Mouse (Mus musculus) midbrain, embryonic 10.5 days (tissue): ENCODE measurements around the gene A730071L15Rik. TPM values are rescaled to one million over a fixed set of nuclear protein-coding genes. Genes with fewer than 3 reads are reported as not detected.
A peak's percentile ranks its signal among the peaks of the same experiment; 100 is the strongest.

Experiments
- DNase-seq: peaks from one replicate; pipeline ENCODE4 v3.0.0-alpha.2; 2017; ENCODE audit warnings: low spot score
- H3K27ac ChIP-seq: fragments of 300-500 bp; sonication (generic); replicated peaks from 2 replicates; pipeline ENCODE4 v1.5.1; 2016; ENCODE audit warnings: mild to moderate bottlenecking
- H3K27me3 ChIP-seq: fragments of 300-500 bp; sonication (generic); 2 replicates; pipeline ENCODE4 v1.6.1; 2016; ENCODE audit warnings: low read depth, mild to moderate bottlenecking; ENCODE audit not compliant: poor library complexity, severe bottlenecking
- H3K36me3 ChIP-seq: fragments of 300-500 bp; sonication (generic); 2 replicates; pipeline ENCODE4 v1.6.1; 2016; ENCODE audit warnings: mild to moderate bottlenecking, moderate library complexity
- H3K4me1 ChIP-seq: fragments of 300-500 bp; sonication (generic); 2 replicates; pipeline ENCODE4 v1.6.1; 2016
- H3K4me3 ChIP-seq: fragments of 300-500 bp; sonication (generic); 2 replicates; pipeline ENCODE4 v1.5.1; 2016; ENCODE audit warnings: mild to moderate bottlenecking, moderate library complexity
- H3K9me3 ChIP-seq: fragments of 300-500 bp; sonication (generic); replicated peaks from 2 replicates; pipeline ENCODE4 v1.6.1; 2016; ENCODE audit warnings: mild to moderate bottlenecking
- WGBS: fragments of 180-500 bp; shearing (Covaris S2); methylation state at CpG from one replicate; pipeline ENCODE4 v1.1.7; 2016; 5-methylcytosine and 5-hydroxymethylcytosine counted together
- polyA plus RNA-seq: library from polyadenylated mRNA; unstranded; fragments of >200 nt; fragmentation: Nextera tagmentation; extraction: Ambion mirVana; gene quantifications from 2 replicates; pipeline ENCODE4 v1.2.1, GENCODE M21; 2016

The A730071L15Rik gene
- polyA plus RNA-seq, 1 experiment from 2014 or later: 0.37 TPM

DNA sequence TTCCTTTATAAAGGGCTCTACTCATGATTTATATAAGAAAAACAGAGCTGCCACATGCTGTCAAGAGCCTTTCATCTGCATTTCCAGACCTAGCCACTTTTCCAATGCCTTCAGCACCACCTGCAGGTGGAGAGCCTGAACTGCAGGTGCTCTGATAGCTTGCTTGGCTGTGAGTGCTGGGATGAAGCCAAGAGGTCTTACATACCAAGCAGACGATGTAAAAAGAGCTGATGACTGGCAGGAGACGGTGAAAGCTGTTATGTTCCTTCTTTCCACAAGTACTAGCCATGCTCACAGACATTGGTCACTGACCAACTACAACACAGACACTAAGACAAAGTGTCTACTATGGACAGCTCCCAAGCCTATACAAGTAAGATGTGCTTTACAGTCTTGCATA is 12.0 kb upstream of the A730071L15Rik start:
- Histone ChIP-seq H3K36me3 (peaks cover 41% of the 10 kb centered on the region), H3K9me3 (no peaks in the 10 kb centered on the region), H3K27ac (no peak overlapping the region), H3K4me1 (peaks cover 27% of the 10 kb centered on the region), H3K27me3 (no peaks in the 10 kb centered on the region), H3K4me3 (no peak overlapping the region)
- DNase-seq: peak; percentile 77
- 21% methylated on average over 2 of the region's 2 CpGs for WGBS

- DNase-seq: no peak
- peaks cover 21% of the 10 kb centered on the region for H3K4me1 ChIP-seq
- WGBS: 93% methylated on average over 8 of the region's 8 CpGs
These were observed 3.0 kb upstream of the A730071L15Rik start for GRCm38 (mm10) chr11:6196780-6197179.

GRCm38 (mm10) chr11:6198449-6198848 is 1.4 kb upstream of the A730071L15Rik start:
- H3K4me3 ChIP-seq: peak overlapping the region; percentile 99
- 93% methylated on average over 4 of the region's 4 CpGs for WGBS
- H3K9me3 ChIP-seq: no peaks in the 10 kb centered on the region

More at GRCm38 (mm10) chr11:6196780-6197179, 3.0 kb upstream of the A730071L15Rik start:
- Histone ChIP-seq H3K36me3 (peaks cover 37% of the 10 kb centered on the region), H3K27ac (no peak overlapping the region), H3K9me3 (no peaks in the 10 kb centered on the region), H3K27me3 (no peaks in the 10 kb centered on the region), H3K4me3 (no peak overlapping the region)

GRCm38 (mm10) chr11:6200087-6200569 is 299 bp downstream of the A730071L15Rik start, which contains the start of gene Nudcd3:
Gene Nudcd3 (minus strand): TSS chr11:6200415.
- H3K27ac ChIP-seq: peak within 1 kb of the TSS; percentile 96
- 0% methylated on average over 39 of the region's 39 CpGs for WGBS
- no peaks in the 10 kb centered on the region for H3K27me3 ChIP-seq
- H3K4me1 ChIP-seq: peaks cover 21% of the 10 kb centered on the region
- peaks cover 15% of the 10 kb centered on the region for H3K36me3 ChIP-seq
- H3K9me3 ChIP-seq: peaks cover under 1% of the 10 kb centered on the region; the same call in 1 of the 2 replicates
- peak; percentile 90 for DNase-seq
- H3K4me3 ChIP-seq: peak within 1 kb of the TSS; percentile 99

More at GRCm38 (mm10) chr11:6198449-6198848, 1.4 kb upstream of the A730071L15Rik start:
- H3K27ac ChIP-seq: no peak overlapping the region
- H3K36me3 ChIP-seq: peaks cover 22% of the 10 kb centered on the region
- no peak for DNase-seq
- no peaks in the 10 kb centered on the region for H3K27me3 ChIP-seq
- peaks cover 21% of the 10 kb centered on the region for H3K4me1 ChIP-seq

GRCm38 (mm10) chr11:6200570-6200969 is 741 bp downstream of the A730071L15Rik start:
- peak overlapping the region; percentile 99 for H3K4me3 ChIP-seq
- H3K27me3 ChIP-seq: no peaks in the 10 kb centered on the region
- WGBS: 26% methylated on average over 9 of the region's 9 CpGs

GRCm38 (mm10) chr11:6207090-6207489 is 7.3 kb downstream of the A730071L15Rik start:
- Histone ChIP-seq H3K4me3 (no peak overlapping the region), H3K9me3 (peaks cover 30% of the 10 kb centered on the region), H3K27me3 (no peaks in the 10 kb centered on the region), H3K4me1 (no peaks in the 10 kb centered on the region), H3K36me3 (no peaks in the 10 kb centered on the region), H3K27ac (no peak overlapping the region)
- DNase-seq: no peak
- WGBS: 84% methylated on average over 2 of the region's 2 CpGs

More at GRCm38 (mm10) chr11:6200570-6200969, 741 bp downstream of the A730071L15Rik start:
- Histone ChIP-seq H3K36me3 (peaks cover 15% of the 10 kb centered on the region), H3K4me1 (peaks cover 21% of the 10 kb centered on the region), H3K9me3 (peaks cover 5% of the 10 kb centered on the region; the same call in 1 of the 2 replicates), H3K27ac (peak overlapping the region; percentile 96)
- no peak for DNase-seq

DNA sequence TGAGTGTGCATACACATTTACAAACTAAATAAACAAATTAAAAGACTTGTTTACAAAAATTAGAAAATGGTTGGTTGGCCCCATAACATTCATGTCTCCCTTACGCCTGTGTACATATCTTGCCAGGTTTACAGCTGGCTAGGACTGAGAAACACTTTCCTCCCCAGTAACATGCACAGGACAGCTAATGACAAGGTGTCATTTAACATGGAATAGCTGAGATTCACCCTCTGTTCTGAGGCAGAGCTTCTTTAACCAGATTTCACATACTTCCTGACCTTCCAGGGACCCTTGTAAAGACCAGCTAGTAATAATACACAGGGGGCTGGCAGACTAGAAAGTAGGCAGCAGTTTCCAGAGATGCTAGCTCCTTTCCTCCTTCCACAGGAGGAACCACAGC is 8.3 kb downstream of the A730071L15Rik start:
- 100% methylated on average over 1 of the region's 1 CpGs for WGBS

DNA sequence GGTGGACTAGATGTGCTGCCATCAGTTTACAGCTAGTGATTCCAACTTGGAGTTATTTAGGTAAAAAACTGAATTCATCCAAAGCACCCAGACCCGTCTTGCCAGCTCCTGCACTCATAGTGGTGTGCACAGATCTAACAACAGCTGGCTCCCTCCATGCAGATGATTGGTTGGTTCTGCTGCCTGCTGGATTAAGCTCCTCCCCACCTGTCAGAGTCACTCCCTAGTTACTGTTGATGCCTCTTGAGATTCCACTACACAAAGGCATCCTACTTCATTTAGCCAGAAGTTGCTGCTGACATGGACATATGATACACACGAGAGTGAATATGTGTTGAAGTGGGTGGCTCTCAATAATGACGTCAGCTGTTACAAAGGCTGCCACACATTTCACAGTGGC is 17.0 kb downstream of the A730071L15Rik start:
- no peaks in the 10 kb centered on the region for H3K36me3 ChIP-seq
- no peaks in the 10 kb centered on the region for H3K27me3 ChIP-seq
- no peak overlapping the region for H3K4me3 ChIP-seq
- no peaks in the 10 kb centered on the region for H3K9me3 ChIP-seq
- no peak for DNase-seq
- no peak overlapping the region for H3K27ac ChIP-seq
- no peaks in the 10 kb centered on the region for H3K4me1 ChIP-seq
- WGBS: 73% methylated on average over 3 of the region's 3 CpGs

More for the DNA sequence above, 8.3 kb downstream of the A730071L15Rik start:
- no peaks in the 10 kb centered on the region for H3K27me3 ChIP-seq
- no peak for DNase-seq
- H3K36me3 ChIP-seq: no peaks in the 10 kb centered on the region
- H3K9me3 ChIP-seq: peaks cover 30% of the 10 kb centered on the region
- no peaks in the 10 kb centered on the region for H3K4me1 ChIP-seq
- H3K27ac ChIP-seq: no peak overlapping the region
- no peak overlapping the region for H3K4me3 ChIP-seq

GRCm38 (mm10) chr11:6218189-6218896 is 18.5 kb downstream of the A730071L15Rik start:
- H3K36me3 ChIP-seq: no peaks in the 10 kb centered on the region
- H3K27me3 ChIP-seq: no peaks in the 10 kb centered on the region
- no peak for DNase-seq
- no peaks in the 10 kb centered on the region for H3K4me1 ChIP-seq
- H3K9me3 ChIP-seq: no peaks in the 10 kb centered on the region
- WGBS: 84% methylated on average over 11 of the region's 11 CpGs
- H3K27ac ChIP-seq: no peak overlapping the region
- no peak overlapping the region for H3K4me3 ChIP-seq

GRCm38 (mm10) chr11:6219967-6220366 is 20.1 kb downstream of the A730071L15Rik start:
- 86% methylated on average over 6 of the region's 6 CpGs for WGBS
- H3K36me3 ChIP-seq: no peaks in the 10 kb centered on the region
- no peaks in the 10 kb centered on the region for H3K4me1 ChIP-seq

DNA sequence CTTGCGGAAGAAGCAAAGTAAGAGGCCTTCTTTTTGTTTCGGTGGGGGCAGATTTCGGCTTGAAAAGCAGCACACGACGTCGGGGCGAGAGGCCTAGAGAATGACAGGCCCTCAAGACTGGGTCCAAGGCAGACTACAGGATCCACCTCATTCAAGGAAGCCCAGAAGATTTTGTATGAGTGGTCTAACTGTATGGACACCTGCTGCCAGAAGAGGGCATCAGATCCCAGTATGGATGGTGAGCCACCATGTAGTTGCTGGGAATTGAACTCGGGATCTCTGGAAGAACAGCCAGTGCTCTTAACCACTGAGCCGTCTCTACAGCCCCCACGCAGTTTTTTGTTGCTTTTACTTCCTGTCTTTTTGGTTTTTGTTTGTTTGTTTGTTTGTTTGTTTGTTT is 22.4 kb downstream of the A730071L15Rik start:
- no peaks in the 10 kb centered on the region for H3K9me3 ChIP-seq
- no peak overlapping the region for H3K4me3 ChIP-seq
- H3K27ac ChIP-seq: no peak overlapping the region
- H3K27me3 ChIP-seq: no peaks in the 10 kb centered on the region
- WGBS: 91% methylated on average over 10 of the region's 10 CpGs
- no peaks in the 10 kb centered on the region for H3K36me3 ChIP-seq
- DNase-seq: no peak
- no peaks in the 10 kb centered on the region for H3K4me1 ChIP-seq

More at GRCm38 (mm10) chr11:6219967-6220366, 20.1 kb downstream of the A730071L15Rik start:
- Histone ChIP-seq H3K9me3 (no peaks in the 10 kb centered on the region), H3K27me3 (no peaks in the 10 kb centered on the region), H3K27ac (no peak overlapping the region), H3K4me3 (no peak overlapping the region)
- no peak for DNase-seq

GRCm38 (mm10) chr11:6224541-6225229 is 24.9 kb downstream of the A730071L15Rik start:
- no peaks in the 10 kb centered on the region for H3K4me1 ChIP-seq
- H3K36me3 ChIP-seq: no peaks in the 10 kb centered on the region
- WGBS: 84% methylated on average over 14 of the region's 14 CpGs
- DNase-seq: no peak
- H3K27me3 ChIP-seq: no peaks in the 10 kb centered on the region
- no peak overlapping the region for H3K4me3 ChIP-seq
- H3K27ac ChIP-seq: no peak overlapping the region
- H3K9me3 ChIP-seq: no peaks in the 10 kb centered on the region

DNA sequence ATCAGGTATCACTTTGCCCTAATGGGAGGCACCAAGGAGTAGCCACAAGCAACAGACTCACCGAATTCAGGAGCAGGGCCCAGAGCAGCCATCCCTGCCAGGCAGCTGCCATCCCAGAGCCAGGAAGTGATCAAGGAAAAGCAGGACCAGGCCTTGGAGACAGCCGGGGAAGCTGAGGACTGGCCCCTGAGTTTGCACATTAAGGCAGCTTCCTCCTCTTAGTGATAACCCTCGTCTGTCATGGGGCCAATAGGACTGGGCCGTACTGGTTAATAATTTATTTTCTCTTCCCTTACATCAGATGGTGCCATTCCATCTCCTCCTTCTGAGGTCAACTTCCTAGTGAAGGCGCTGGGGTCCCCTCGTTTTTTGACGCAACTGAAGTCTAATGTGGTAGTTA is 30.2 kb downstream of the A730071L15Rik start, which contains the start of gene Npc1l1:
Gene Npc1l1 (minus strand): TSS at position 132 of the 400 bp plus-strand sequence.
- no peak within 1 kb of the TSS for H3K4me3 ChIP-seq
- H3K27ac ChIP-seq: no peak within 1 kb of the TSS
- H3K27me3 ChIP-seq: no peaks in the 10 kb centered on the region
- H3K9me3 ChIP-seq: peaks cover 9% of the 10 kb centered on the region; the same call in 1 of the 2 replicates
- DNase-seq: no peak
- no peaks in the 10 kb centered on the region for H3K4me1 ChIP-seq
- H3K36me3 ChIP-seq: no peaks in the 10 kb centered on the region
- WGBS: 88% methylated on average over 7 of the region's 7 CpGs
